Mouse (Mus musculus): ENCODE data around the gene Rb1. TPM values are rescaled to one million over a fixed set of nuclear protein-coding genes. Genes with fewer than 3 reads are reported as not detected.

The Rb1 gene
- polyA plus RNA-seq, 1 experiment from 2014 or later = 46.0 TPM

DNA sequence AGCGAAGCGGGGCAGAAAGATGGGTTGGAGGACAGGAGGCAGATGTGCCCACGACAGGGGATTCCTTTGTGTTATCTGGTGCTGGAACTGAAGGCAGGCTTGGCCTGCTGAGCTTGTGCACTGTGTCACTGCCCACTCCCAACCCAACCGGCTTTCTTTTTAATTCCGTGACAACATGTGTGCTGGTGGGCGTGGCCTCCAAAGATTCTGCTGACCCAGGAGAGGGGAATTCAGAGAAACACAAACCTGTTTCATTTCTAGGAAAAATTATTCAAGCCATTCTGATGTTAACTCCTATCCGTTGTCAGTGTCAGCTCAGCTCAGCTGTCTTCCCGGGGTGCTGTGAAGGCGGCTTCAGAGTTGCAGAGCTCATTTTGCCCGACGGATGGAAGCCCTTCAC is 147.7 kb downstream of the Rb1 start:
- Histone ChIP-seq H3K27me3 (replicated peaks) (no peaks in the 10 kb centered on the region), H3K36me3 (peaks cover 70% of the 10 kb centered on the region), H3K9ac (no peak overlapping the region), H3K4me3 (no peak overlapping the region), H3K27ac (no peak overlapping the region), H3K4me2 (replicated peaks) (no peak overlapping the region), H3K9me3 (no peaks in the 10 kb centered on the region), H3K4me1 (no peaks in the 10 kb centered on the region)
- WGBS = 90% methylated on average over 11 of the region's 11 CpGs
- no peak for ATAC-seq (ENCODE audit: low FRiP score, low read depth)

DNA sequence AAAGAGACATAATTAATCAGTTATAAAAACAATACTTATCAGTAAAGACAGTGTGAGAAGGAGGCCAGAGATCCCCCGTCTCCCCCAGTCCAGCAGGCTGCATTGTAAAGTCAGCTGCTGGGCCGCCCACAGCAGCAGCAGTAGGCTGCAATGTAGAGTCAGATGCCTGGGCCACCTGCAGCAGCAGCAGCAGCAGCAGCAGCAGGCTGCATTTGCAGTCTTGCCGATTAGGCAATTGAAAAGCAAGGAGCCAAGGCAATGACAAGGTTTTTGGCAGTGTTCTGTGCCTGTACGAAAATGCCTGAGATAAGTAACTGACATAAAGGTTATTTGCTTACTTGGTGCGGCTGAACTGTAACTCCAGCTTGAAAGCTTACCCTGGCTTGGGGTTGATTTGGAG is 149.4 kb downstream of the Rb1 start:
- no peak overlapping the region for H3K4me3 ChIP-seq
- no peak overlapping the region for H3K4me2 ChIP-seq (replicated peaks)
- H3K36me3 ChIP-seq = peaks cover 68% of the 10 kb centered on the region
- H3K9ac ChIP-seq = no peak overlapping the region
- H3K4me1 ChIP-seq = no peaks in the 10 kb centered on the region
- no peak for ATAC-seq (ENCODE audit: low FRiP score, low read depth)
- no peaks in the 10 kb centered on the region for H3K27me3 ChIP-seq (replicated peaks)
- no peaks in the 10 kb centered on the region for H3K9me3 ChIP-seq
- WGBS = 93% methylated on average over 5 of the region's 5 CpGs
- no peak overlapping the region for H3K27ac ChIP-seq

DNA sequence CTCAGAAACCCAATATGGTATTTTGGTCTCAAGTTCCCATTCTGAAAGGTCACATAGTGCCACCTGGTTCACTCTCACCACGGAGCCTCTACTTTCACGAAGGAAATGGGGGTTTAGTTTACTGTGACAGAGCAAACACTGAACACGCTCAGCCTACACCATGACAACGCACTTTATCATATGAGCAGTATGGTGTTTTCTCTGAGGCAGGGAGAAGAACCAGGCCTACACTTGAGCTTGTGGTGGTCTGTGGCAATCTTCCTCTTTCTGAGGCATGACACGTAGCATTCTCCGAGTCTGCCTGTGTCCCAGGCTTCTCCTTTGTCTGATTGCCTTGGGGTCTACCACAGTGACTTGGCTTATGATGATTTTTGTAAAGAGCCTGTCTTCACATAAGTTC is 149.8 kb downstream of the Rb1 start:
- H3K27ac ChIP-seq = no peak overlapping the region
- H3K27me3 ChIP-seq (replicated peaks) = no peaks in the 10 kb centered on the region
- no peaks in the 10 kb centered on the region for H3K9me3 ChIP-seq
- H3K4me2 ChIP-seq (replicated peaks) = no peak overlapping the region
- no peak for ATAC-seq (ENCODE audit: low FRiP score, low read depth)
- H3K4me1 ChIP-seq = no peaks in the 10 kb centered on the region
- WGBS = 89% methylated on average over 6 of the region's 6 CpGs
- no peak overlapping the region for H3K4me3 ChIP-seq
- H3K9ac ChIP-seq = no peak overlapping the region
- H3K36me3 ChIP-seq = peaks cover 73% of the 10 kb centered on the region

DNA sequence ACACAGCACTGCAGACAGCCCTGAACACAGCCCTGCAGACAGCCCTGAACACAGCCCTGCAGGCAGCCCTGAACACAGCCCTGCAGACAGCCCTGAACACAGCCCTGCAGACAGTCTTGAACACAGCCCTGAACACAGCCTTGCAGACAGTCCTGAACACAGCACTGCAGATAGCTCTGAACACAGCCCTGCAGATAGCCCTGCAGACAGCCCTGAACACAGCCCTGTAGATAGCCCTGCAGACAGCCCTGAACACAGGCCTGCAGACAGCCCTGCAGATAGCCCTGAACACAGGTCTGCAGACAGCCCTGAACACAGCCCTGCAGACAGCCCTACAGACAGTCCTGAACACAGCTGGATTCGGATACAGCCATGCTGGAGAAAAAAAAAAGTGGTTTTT is 150.6 kb downstream of the Rb1 start:
- 89% methylated on average over 1 of the region's 1 CpGs for WGBS
- no peak overlapping the region for H3K27ac ChIP-seq
- no peak for ATAC-seq (ENCODE audit: low FRiP score, low read depth)
- peaks cover 74% of the 10 kb centered on the region for H3K36me3 ChIP-seq
- H3K4me2 ChIP-seq (replicated peaks) = no peak overlapping the region
- H3K27me3 ChIP-seq (replicated peaks) = no peaks in the 10 kb centered on the region
- H3K4me1 ChIP-seq = no peaks in the 10 kb centered on the region
- no peaks in the 10 kb centered on the region for H3K9me3 ChIP-seq
- H3K9ac ChIP-seq = no peak overlapping the region
- no peak overlapping the region for H3K4me3 ChIP-seq

DNA sequence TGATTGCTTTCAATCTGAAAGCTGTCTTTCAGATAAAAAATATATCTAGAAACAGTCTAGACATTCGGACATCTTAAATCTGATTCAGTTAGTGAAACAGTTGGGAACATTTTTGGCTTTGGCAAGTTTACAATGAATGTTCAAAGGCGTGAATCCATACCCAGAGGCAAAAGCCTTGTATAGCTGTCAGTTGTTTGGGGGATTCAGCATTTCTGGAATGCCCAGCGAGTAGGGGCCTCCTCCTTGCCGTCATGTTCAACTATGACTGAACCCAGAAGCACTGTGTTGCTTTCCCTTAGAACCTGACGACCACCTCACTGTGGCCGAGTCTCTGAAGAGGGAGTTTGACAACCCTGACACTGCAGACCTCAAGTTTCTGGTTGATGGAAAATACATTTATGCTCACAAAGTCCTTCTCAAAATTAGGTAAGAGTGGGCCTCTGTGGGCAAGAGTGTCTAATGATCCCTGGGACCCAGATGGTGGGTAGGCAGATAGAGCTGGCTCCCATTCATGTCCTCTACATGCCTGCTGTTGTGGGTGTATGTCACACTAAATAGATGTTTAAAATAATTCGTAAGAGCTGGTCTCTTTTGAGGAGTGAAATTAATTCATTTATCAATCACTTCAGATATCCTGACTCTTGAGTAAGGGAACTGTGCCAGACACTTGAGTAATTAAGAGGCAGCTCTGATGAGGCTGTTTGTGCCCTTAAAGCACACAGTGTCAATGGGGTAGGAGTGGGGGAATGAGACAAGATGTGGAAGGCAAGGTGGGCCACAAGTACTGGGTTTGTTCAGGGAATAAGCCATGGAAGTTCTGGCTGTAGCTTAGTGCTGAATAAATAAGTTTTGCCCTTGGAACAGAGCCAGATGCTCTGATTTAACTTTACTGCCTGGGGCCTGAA is 151.3 kb downstream of the Rb1 start:
- H3K9me3 ChIP-seq = no peaks in the 10 kb centered on the region
- H3K9ac ChIP-seq = no peak overlapping the region
- H3K4me2 ChIP-seq (replicated peaks) = no peak overlapping the region
- H3K4me1 ChIP-seq = no peaks in the 10 kb centered on the region
- H3K36me3 ChIP-seq = peaks cover 81% of the 10 kb centered on the region
- 87% methylated on average over 7 of the region's 7 CpGs for WGBS
- H3K4me3 ChIP-seq = no peak overlapping the region
- ATAC-seq (ENCODE audit: low FRiP score, low read depth) = no peak
- H3K27ac ChIP-seq = no peak overlapping the region
- H3K27me3 ChIP-seq (replicated peaks) = no peaks in the 10 kb centered on the region

DNA sequence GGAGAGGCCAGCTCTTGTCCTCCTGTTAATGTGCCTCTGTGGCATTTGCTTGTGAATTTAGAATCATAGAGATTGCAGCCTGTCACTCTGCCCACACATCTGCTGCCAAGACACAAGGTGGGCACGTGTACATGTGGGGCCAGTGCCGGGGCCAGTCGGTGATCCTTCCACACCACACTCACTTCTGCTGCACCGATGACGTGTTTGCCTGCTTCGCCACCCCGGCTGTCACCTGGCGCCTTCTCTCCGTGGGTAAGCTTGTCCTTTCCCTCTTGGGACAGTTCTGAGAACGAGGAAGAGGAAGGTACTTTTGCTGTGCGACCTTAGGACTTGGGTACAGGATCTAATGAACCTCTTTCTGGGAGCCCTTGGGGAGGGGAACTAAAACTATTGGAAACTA is 152.0 kb downstream of the Rb1 start:
- 91% methylated on average over 11 of the region's 11 CpGs for WGBS
- Histone ChIP-seq H3K9ac (no peak overlapping the region), H3K4me2 (replicated peaks) (no peak overlapping the region), H3K27me3 (replicated peaks) (no peaks in the 10 kb centered on the region), H3K4me1 (no peaks in the 10 kb centered on the region), H3K9me3 (no peaks in the 10 kb centered on the region), H3K36me3 (peaks cover 82% of the 10 kb centered on the region), H3K27ac (no peak overlapping the region), H3K4me3 (no peak overlapping the region)
- no peak for ATAC-seq (ENCODE audit: low FRiP score, low read depth)

DNA sequence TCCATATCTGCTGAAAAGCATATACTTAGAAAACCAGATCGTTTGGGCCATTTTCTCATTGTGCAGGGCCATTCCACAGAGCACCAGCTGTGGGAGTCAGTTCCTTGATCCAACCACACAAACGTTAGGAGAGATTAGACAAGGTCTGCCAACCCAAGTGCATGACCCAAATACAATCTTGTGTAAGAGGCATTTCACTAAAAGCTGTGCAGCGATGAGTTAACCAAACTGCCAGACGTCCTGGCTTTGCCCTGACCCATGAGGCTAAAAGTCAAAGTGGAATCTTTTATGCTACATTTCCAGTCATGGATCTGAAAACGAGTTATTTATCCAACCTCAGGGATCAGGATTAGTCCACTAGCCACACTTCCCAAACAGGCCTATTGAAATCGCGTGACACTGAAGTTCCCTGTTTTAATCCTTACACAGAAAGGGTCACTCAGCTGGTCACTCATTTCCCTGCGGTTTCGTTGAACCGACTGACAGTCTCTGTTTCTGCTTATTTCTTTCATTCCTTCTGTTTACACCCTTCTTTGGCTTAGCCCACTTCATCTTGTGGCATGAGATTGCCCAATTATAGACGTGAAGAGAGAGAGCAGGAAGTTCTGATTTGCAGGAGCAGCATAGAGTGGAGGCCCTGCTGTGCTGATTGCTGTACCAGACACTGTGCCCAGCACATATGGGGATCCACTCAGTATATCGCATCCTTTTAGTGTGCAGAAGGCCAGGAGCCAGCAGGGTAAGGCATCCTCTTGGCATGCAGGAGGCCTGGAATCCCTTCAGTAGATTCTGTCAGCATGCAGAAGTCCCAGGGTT is 153.2 kb downstream of the Rb1 start:
- H3K27me3 ChIP-seq (replicated peaks) = no peaks in the 10 kb centered on the region
- no peak for ATAC-seq (ENCODE audit: low FRiP score, low read depth)
- 77% methylated on average over 12 of the region's 12 CpGs for WGBS
- H3K4me3 ChIP-seq = no peak overlapping the region
- peaks cover 79% of the 10 kb centered on the region for H3K36me3 ChIP-seq
- no peak overlapping the region for H3K27ac ChIP-seq
- no peaks in the 10 kb centered on the region for H3K4me1 ChIP-seq
- H3K9ac ChIP-seq = no peak overlapping the region
- H3K4me2 ChIP-seq (replicated peaks) = no peak overlapping the region
- H3K9me3 ChIP-seq = no peaks in the 10 kb centered on the region

DNA sequence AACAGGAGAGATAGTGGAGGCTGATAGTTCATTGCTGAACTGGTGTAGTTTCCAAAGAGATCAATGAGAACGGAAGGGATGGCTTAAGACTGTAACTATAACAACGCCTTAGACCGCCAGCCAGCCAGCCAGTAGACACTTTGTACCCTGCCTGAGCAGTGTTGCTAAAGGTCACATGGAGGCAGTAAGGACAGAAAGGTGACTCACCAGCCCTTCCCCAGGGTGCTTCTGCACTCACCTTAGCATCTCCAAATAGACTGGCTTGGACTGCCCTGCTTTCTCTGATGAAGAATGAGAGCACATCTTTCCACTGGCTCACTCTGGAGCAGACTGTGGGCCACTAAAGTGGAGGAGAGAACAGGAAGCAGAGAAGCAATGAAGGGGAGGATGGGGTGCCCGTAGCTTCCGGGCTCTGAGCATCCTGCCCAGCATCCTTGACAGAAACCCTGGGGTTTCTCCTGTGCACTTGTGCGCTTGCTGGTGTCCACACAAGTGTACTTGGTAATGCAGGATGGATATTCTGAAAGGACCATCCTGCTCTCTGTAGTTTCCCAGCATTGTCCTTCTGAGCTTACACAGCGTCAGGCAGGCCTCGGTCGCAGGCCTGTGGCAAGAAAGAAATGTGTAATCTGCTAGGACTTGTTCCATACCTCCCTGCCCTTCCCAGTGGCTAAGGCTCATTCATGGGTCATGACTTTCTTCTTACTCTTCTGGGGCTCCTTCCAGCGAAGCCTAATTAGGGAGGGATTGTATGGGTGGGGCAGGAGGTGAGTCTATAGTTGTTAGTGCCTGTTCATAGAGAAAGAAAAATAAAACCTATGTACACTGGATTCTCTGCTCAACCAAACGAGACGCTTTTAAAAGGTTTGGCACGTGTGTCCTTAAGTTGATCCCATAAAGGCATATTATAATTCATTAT is 155.4 kb downstream of the Rb1 start:
- WGBS = 90% methylated on average over 13 of the region's 13 CpGs
- Histone ChIP-seq H3K27me3 (replicated peaks) (no peaks in the 10 kb centered on the region), H3K4me2 (replicated peaks) (no peak overlapping the region), H3K4me1 (no peaks in the 10 kb centered on the region), H3K4me3 (no peak overlapping the region), H3K36me3 (peaks cover 77% of the 10 kb centered on the region), H3K27ac (no peak overlapping the region), H3K9ac (no peak overlapping the region), H3K9me3 (no peaks in the 10 kb centered on the region)
- no peak for ATAC-seq (ENCODE audit: low FRiP score, low read depth)

DNA sequence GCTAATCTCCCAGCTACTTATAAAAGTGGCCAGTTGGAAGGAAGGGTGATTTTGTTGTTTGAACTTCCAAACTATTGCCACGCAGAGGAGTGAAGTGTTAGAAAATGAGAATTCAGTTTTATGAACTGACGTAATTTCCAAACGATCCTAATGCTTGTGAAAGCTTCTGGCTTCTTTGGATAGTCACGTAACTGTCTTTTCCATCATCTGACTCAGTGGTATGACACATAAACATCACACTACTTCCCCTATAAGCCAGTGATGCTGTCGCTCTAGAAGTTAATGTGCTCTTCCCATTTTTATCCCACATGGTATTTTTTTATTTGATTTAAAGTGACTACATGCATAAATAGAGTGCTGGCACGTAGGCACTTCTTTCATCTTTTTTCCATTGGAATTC is 157.0 kb downstream of the Rb1 start:
- no peak overlapping the region for H3K9ac ChIP-seq
- H3K4me1 ChIP-seq = no peaks in the 10 kb centered on the region
- no peak for ATAC-seq (ENCODE audit: low FRiP score, low read depth)
- no peak overlapping the region for H3K27ac ChIP-seq
- H3K4me2 ChIP-seq (replicated peaks) = no peak overlapping the region
- no peak overlapping the region for H3K4me3 ChIP-seq
- H3K9me3 ChIP-seq = no peaks in the 10 kb centered on the region
- 95% methylated on average over 6 of the region's 6 CpGs for WGBS
- H3K27me3 ChIP-seq (replicated peaks) = no peaks in the 10 kb centered on the region
- peaks cover 78% of the 10 kb centered on the region for H3K36me3 ChIP-seq

DNA sequence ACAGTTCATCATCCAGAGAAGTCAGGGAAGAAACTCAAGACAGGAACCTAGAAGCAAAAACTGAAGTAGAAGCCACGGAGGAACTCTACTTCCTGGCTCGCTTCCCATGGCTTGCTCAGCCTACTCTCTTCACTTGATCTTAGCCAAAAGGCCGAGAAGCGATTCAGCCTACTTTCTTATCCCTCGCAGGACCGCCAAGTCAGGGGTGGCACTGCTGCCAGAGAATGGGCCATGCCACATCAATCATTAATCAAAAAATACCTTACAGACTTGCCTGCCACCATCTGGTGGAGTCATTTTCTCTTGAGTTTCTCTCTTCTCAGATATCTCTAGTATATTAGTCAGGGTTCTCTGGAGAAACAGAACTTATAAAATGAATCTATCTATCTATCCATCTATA is 160.5 kb downstream of the Rb1 start:
- WGBS = 92% methylated on average over 6 of the region's 6 CpGs
- no peak for ATAC-seq (ENCODE audit: low FRiP score, low read depth)
- peaks cover 80% of the 10 kb centered on the region for H3K36me3 ChIP-seq

DNA sequence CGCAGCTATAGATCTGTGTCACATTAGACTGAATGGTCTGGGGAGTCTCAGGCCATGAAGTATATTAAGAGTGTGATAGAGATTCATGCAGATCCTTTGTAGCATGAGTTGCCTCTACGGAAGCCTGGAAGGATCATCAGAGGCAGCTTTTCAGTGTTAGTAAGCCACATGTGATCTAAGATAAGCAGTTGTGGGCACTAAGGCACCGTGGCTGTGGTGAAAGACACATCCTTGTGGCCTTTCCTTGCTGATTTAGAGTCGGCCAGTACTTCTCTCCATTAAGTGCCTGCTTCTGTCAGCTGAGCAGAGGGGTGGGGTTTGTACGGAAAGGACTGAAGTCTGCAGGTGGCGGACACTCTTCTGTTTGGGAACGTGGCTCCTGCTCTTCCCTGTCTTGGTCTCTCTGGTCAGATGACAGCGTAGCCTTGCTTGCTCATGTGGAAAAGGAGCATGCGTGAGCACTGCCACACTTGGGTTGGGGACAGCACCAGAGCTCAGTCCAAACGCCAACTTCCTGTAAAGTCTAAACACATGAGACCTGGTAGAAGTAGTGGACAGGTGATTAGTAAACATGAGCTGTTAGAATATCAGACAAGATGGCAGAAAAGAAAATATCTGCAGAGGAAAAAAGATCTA is 162.1 kb downstream of the Rb1 start:
- Histone ChIP-seq H3K4me1 (no peaks in the 10 kb centered on the region), H3K36me3 (peaks cover 82% of the 10 kb centered on the region), H3K27ac (no peak overlapping the region), H3K9ac (no peak overlapping the region), H3K4me3 (no peak overlapping the region), H3K27me3 (replicated peaks) (no peaks in the 10 kb centered on the region), H3K9me3 (no peaks in the 10 kb centered on the region), H3K4me2 (replicated peaks) (no peak overlapping the region)
- 91% methylated on average over 10 of the region's 10 CpGs for WGBS
- ATAC-seq (ENCODE audit: low FRiP score, low read depth) = no peak

More for the DNA sequence above, 160.5 kb downstream of the Rb1 start:
- Histone ChIP-seq H3K4me2 (replicated peaks) (no peak overlapping the region), H3K4me1 (no peaks in the 10 kb centered on the region), H3K4me3 (no peak overlapping the region), H3K9me3 (no peaks in the 10 kb centered on the region), H3K27me3 (replicated peaks) (no peaks in the 10 kb centered on the region), H3K27ac (no peak overlapping the region), H3K9ac (no peak overlapping the region)
